Mouse (Mus musculus): ENCODE data around the gene Tas1r2. TPM values are rescaled to one million over a fixed set of nuclear protein-coding genes. Genes with fewer than 3 reads are reported as not detected.

The Tas1r2 gene
- polyA plus RNA-seq, 1 experiment from 2014 or later, result not detected

GRCm38 (mm10) chr4:139640333-139640732 lies 13.0 kb upstream of the Tas1r2 start:
- no peak for ATAC-seq
- Histone ChIP-seq H3K36me3 (ENCODE audit: insufficient read depth, low read length) (peaks cover 10% of the 10 kb centered on the region), H3K9me3 (ENCODE audit: low read length) (no peaks in the 10 kb centered on the region), H3K27me3 (replicated peaks; ENCODE audit: insufficient read depth, low read length) (no peaks in the 10 kb centered on the region), H3K27ac (ENCODE audit: low read length) (no peak overlapping the region), H3K4me2 (replicated peaks; ENCODE audit: low read depth, low read length) (no peak overlapping the region), H3K9ac (replicated peaks; ENCODE audit: low read depth) (no peak overlapping the region), H3K4me3 (ENCODE audit: low read depth, low read length) (no peak overlapping the region), H3K4me1 (ENCODE audit: insufficient read depth, low read depth, low read length) (no peaks in the 10 kb centered on the region)
- DNase-seq (ENCODE audit: low spot score), result no peak
- TF ChIP-seq CTCF (IDR thresholded peaks at IDR 0.05), result no peak
- no peak for TF ChIP-seq EP300 (IDR thresholded peaks at IDR 0.05)
- 78% methylated on average over 12 of the region's 12 CpGs for WGBS

GRCm38 (mm10) chr4:139640775-139641174 lies 12.6 kb upstream of the Tas1r2 start:
- DNase-seq (ENCODE audit: low spot score) (no peak), ATAC-seq (no peak)
- Histone ChIP-seq H3K4me3 (ENCODE audit: low read depth, low read length) (no peak overlapping the region), H3K27me3 (replicated peaks; ENCODE audit: insufficient read depth, low read length) (no peaks in the 10 kb centered on the region), H3K4me2 (replicated peaks; ENCODE audit: low read depth, low read length) (no peak overlapping the region), H3K36me3 (ENCODE audit: insufficient read depth, low read length) (peaks cover 10% of the 10 kb centered on the region), H3K4me1 (ENCODE audit: insufficient read depth, low read depth, low read length) (no peaks in the 10 kb centered on the region), H3K9me3 (ENCODE audit: low read length) (no peaks in the 10 kb centered on the region), H3K27ac (ENCODE audit: low read length) (no peak overlapping the region), H3K9ac (replicated peaks; ENCODE audit: low read depth) (no peak overlapping the region)
- TF ChIP-seq CTCF (IDR thresholded peaks at IDR 0.05) (no peak), EP300 (IDR thresholded peaks at IDR 0.05) (no peak)
- 43% methylated on average over 4 of the region's 6 CpGs for WGBS

DNA sequence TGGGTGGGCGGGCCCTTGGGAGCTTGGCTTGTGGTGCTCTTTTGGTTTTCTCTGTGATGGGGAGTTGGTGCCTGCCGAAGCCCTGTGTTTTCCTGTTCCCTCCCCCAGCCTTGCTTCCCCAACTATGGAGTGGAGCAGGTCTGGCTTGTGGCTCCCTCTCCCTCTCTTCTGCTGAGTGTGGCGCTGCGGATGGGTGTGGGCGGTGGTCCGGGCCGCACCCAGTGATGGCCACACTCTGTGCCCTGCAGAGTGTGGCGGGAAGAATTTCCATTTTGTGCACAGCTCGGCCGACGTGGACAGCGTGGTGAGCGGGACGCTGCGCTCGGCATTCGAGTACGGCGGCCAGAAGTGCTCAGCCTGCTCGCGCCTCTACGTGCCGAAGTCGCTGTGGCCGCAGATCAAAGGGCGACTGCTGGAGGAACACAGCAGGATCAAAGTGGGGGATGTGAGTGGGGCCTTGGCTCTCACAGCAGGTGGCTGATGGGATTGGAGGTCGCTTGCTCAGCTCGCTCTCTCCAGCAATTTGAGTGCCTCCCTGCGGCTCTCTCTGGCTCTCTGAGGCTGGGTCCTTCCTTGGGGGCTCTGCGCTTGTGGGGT lies 11.4 kb upstream of the Tas1r2 start:
- H3K9me3 ChIP-seq (ENCODE audit: low read length), result no peaks in the 10 kb centered on the region
- 10% methylated on average over 30 of the region's 30 CpGs for WGBS
- H3K27ac ChIP-seq (ENCODE audit: low read length), result no peak overlapping the region
- ATAC-seq (peak; percentile 39), DNase-seq (ENCODE audit: low spot score) (no peak)
- no peaks in the 10 kb centered on the region for H3K4me1 ChIP-seq (ENCODE audit: insufficient read depth, low read depth, low read length)
- H3K4me2 ChIP-seq (replicated peaks; ENCODE audit: low read depth, low read length), result peak overlapping the region; percentile 46
- TF ChIP-seq EP300 (IDR thresholded peaks at IDR 0.05) (no peak), CTCF (IDR thresholded peaks at IDR 0.05) (no peak)
- no peak overlapping the region for H3K9ac ChIP-seq (replicated peaks; ENCODE audit: low read depth)
- no peaks in the 10 kb centered on the region for H3K27me3 ChIP-seq (replicated peaks; ENCODE audit: insufficient read depth, low read length)
- no peak overlapping the region for H3K4me3 ChIP-seq (ENCODE audit: low read depth, low read length)
- peaks cover 10% of the 10 kb centered on the region for H3K36me3 ChIP-seq (ENCODE audit: insufficient read depth, low read length)

DNA sequence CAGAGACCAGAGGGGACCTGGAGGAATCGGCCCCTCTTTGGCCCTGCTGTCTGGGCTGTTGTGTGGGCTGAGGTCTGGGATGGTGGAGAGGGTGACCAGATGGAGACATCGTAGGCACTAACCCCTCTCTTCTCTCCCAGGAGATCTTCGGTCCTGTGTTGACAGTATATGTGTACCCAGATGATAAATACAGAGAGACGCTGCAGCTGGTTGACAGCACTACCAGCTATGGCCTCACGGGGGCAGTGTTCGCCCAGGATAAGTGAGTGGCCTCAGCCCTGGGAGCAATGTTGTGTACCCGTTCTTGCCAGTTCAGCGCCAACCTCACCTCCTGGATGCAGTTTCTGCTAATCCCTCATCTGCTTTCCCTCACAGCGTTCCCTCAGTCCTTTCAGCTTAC lies 9.4 kb upstream of the Tas1r2 start:
- H3K27ac ChIP-seq (ENCODE audit: low read length), result no peak overlapping the region
- peaks cover 16% of the 10 kb centered on the region; the same call in 1 of the 2 replicates for H3K36me3 ChIP-seq (ENCODE audit: insufficient read depth, low read length)
- no peaks in the 10 kb centered on the region for H3K27me3 ChIP-seq (replicated peaks; ENCODE audit: insufficient read depth, low read length)
- no peak overlapping the region for H3K4me3 ChIP-seq (ENCODE audit: low read depth, low read length)
- TF ChIP-seq EP300 (IDR thresholded peaks at IDR 0.05), result no peak
- peak; percentile 94 for TF ChIP-seq CTCF (IDR thresholded peaks at IDR 0.05)
- H3K9me3 ChIP-seq (ENCODE audit: low read length), result no peaks in the 10 kb centered on the region
- no peak overlapping the region for H3K9ac ChIP-seq (replicated peaks; ENCODE audit: low read depth)
- H3K4me1 ChIP-seq (ENCODE audit: insufficient read depth, low read depth, low read length), result no peaks in the 10 kb centered on the region
- WGBS, result 14% methylated on average over 9 of the region's 9 CpGs
- ATAC-seq, result no peak
- H3K4me2 ChIP-seq (replicated peaks; ENCODE audit: low read depth, low read length), result no peak overlapping the region
- peak; percentile 68 for DNase-seq (ENCODE audit: low spot score)

GRCm38 (mm10) chr4:139646916-139647315 lies 6.4 kb upstream of the Tas1r2 start:
- Histone ChIP-seq H3K27me3 (replicated peaks; ENCODE audit: insufficient read depth, low read length) (no peaks in the 10 kb centered on the region), H3K36me3 (ENCODE audit: insufficient read depth, low read length) (peaks cover 16% of the 10 kb centered on the region; the same call in 1 of the 2 replicates), H3K27ac (ENCODE audit: low read length) (no peak overlapping the region), H3K4me3 (ENCODE audit: low read depth, low read length) (no peak overlapping the region), H3K4me1 (ENCODE audit: insufficient read depth, low read depth, low read length) (no peaks in the 10 kb centered on the region), H3K9ac (replicated peaks; ENCODE audit: low read depth) (no peak overlapping the region), H3K4me2 (replicated peaks; ENCODE audit: low read depth, low read length) (no peak overlapping the region), H3K9me3 (ENCODE audit: low read length) (no peaks in the 10 kb centered on the region)
- DNase-seq (ENCODE audit: low spot score) (no peak), ATAC-seq (no peak)
- peak; percentile 50 for TF ChIP-seq CTCF (IDR thresholded peaks at IDR 0.05)
- no peak for TF ChIP-seq EP300 (IDR thresholded peaks at IDR 0.05)
- 87% methylated on average over 7 of the region's 7 CpGs for WGBS

- 69% methylated on average over 15 of the region's 15 CpGs for WGBS
- Histone ChIP-seq H3K4me2 (replicated peaks; ENCODE audit: low read depth, low read length) (no peak overlapping the region), H3K36me3 (ENCODE audit: insufficient read depth, low read length) (peaks cover 7% of the 10 kb centered on the region; the same call in 1 of the 2 replicates), H3K27ac (ENCODE audit: low read length) (no peak overlapping the region), H3K9me3 (ENCODE audit: low read length) (no peaks in the 10 kb centered on the region), H3K4me3 (ENCODE audit: low read depth, low read length) (no peak overlapping the region), H3K4me1 (ENCODE audit: insufficient read depth, low read depth, low read length) (no peaks in the 10 kb centered on the region), H3K9ac (replicated peaks; ENCODE audit: low read depth) (no peak overlapping the region), H3K27me3 (replicated peaks; ENCODE audit: insufficient read depth, low read length) (no peaks in the 10 kb centered on the region)
- TF ChIP-seq CTCF (IDR thresholded peaks at IDR 0.05) (no peak), EP300 (IDR thresholded peaks at IDR 0.05) (no peak)
- no peak for DNase-seq (ENCODE audit: low spot score)
- peak; percentile 35 for ATAC-seq
Observed at GRCm38 (mm10) chr4:139650086-139650743, 3.1 kb upstream of the Tas1r2 start.

Measured in lung, postnatal 0 days (tissue).